Mouse (Mus musculus) testis, adult 2 months (tissue): ENCODE data around the gene Sparc.

Source experiments
- CTCF ChIP-seq: fragments of 200-500 bp; IDR thresholded peaks from 2 replicates; pipeline ENCODE4 v1.5.1; 2012; ENCODE audit warnings: low read depth, mild to moderate bottlenecking, inconsistent platforms, low read length, moderate library complexity; ENCODE audit not compliant: control insufficient read depth, insufficient read depth, insufficient replicate concordance
- POLR2A ChIP-seq: fragments of 200-500 bp; IDR thresholded peaks from 2 replicates; pipeline ENCODE4 v1.6.1; 2012; ENCODE audit warnings: low read depth, mild to moderate bottlenecking, inconsistent platforms, low read length, moderate library complexity; ENCODE audit not compliant: control insufficient read depth

- TF ChIP-seq CTCF, result no peak
- TF ChIP-seq POLR2A, result no peak
These were observed 10.1 kb downstream of the Sparc start for GRCm38 (mm10) chr11:55412680-55413415.
